Mouse (Mus musculus): ENCODE measurements at regions not wholly inside any gene's neighbourhood (a gene's known extent, or its start where the extent isn't known, plus 50 kb on each side); places are given as distances from the start of the nearest gene placed in this dataset.

DNA sequence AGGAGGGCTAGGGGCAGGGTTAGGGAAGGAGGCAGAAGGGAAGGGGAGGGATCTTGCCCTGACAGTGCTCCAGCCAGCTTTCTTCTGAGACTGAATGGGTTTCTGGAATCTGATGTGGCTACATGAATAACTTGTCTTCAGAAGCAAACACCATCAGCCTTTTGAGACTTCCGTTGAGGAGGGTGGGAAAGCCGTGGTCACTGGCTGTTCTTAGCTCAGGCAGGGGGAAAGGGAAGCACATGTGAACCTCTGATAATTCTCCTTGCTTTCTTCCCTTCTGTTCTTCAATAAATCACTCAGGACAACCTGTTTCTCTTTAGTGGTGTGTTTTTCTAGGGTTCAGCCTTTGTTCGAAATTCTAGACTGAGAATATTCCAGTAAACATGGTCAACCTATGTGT is 148.9 kb downstream of the Bcl11a start:
- no peak for DNase-seq (ENCODE audit: extremely low read depth, insufficient read length, low spot score)

DNA sequence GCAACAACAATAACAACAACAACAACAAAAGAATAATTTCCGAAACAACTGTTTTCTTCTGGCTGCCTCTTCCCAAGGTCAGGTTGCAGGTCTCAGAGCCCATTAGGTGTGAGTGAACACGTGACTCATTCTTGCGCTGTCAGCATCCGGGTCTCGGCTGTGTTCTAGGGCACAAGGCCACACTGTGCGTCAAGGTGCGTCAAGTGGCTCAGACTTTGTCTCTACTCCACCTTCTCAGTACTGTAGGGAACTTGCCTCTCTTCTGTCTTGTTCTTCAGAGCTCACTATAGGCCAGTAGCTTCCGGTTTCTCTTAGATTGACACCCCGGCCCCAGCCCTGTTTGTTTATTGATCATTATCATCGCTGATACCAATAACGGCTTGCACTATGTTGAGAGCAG is 155.5 kb downstream of the Bcl11a start:
- DNase-seq (ENCODE audit: extremely low read depth, insufficient read length, low spot score) = no peak

DNA sequence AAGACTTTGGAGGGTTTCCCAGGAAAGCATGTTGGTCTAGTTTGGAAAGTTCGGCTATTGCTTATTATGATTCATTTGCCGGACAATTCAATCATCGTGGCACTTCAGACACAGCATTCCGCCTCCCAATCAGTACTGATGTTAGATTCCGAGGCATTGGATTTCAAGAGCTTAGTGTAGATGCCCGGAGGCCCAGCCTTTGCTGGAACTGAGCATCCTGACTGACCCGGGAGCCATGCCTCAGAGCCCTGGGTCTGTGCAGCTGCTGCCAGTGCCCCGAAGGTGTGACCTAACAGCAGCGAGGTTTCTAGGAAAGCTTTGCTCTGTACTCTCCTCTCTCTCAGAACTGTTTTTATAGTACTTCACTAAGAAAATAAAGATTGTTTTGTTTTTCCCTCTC is 156.0 kb downstream of the Bcl11a start:
- no peak for DNase-seq (ENCODE audit: extremely low read depth, insufficient read length, low spot score)

DNA sequence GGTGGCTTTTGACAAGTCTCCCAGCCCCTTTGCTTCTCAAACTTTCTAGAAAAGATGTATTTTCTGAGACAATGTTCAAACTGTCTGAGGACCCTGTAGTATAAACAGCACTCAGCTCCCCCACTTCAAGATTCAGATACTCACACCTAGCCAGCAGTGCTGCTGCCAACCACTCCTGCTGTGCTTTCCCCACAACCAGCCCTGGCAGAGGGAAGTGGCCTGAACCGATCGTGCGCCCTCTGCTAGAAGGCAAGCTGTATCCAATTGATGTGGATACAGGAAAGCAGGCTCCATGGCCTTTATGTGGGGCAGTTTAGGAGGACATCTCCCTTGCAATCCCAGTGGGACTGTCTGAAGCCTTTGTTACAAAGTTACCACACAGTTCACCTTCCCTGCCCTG is 156.6 kb downstream of the Bcl11a start:
- no peak for DNase-seq (ENCODE audit: extremely low read depth, insufficient read length, low spot score)

DNA sequence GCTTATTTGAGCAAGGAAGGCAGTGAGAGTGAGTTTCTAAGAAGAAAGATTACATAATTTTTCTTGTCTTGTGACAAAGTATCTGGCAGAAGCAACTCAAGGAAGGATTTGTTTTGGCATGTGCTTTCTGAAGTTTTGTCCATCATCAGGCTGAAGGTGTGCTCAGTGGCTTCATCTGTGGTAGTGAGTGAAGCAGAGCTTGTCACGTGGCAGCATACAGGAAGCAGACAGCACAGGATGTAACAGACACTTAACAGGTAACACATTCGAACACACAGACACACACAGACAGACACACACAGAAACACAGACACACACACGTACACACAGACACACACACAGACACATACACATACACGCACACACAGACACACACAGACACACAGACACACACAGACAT is 157.5 kb downstream of the Bcl11a start:
- no peak for DNase-seq (ENCODE audit: extremely low read depth, insufficient read length, low spot score)

DNA sequence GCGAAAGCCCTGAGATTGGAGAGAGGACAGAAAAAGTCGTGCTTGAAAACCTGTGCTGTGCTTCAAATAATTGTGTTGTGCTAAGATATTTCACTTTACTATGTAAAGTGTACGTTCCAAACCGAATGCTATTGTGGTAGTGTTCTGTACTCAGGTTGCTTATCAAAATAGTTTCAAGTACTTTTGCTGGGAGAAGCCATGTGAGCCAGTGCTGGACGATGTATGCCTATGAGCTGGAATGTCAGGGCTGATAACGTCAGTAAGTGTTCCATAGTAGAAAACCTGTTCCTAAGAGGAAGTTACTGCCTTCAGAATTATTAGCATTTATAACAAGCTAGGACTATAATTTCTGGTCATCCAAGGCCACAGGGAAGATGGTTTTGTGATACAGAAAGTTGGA is 161.8 kb downstream of the Bcl11a start:
- DNase-seq (ENCODE audit: extremely low read depth, insufficient read length, low spot score) = no peak

DNA sequence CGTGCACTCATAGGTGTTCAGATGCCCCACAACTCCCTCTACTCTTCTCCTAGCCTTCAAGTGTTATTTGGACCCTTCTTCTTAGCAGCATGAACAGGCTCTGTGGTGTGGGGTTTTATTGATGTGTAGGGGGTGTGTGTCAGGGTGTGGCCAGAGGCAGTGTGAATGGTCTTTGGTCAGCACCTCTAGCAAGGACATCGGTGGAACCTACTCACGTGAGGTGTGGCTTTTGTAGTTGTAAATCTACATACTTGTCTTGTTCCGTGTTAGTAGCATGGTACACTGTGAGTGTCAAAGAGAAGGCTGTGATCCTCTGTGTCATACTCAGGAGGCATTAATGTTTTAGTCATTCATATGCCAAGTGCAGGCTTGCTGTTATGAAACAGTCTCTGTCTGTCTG is 164.2 kb downstream of the Bcl11a start:
- no peak for DNase-seq (ENCODE audit: extremely low read depth, insufficient read length, low spot score)

DNA sequence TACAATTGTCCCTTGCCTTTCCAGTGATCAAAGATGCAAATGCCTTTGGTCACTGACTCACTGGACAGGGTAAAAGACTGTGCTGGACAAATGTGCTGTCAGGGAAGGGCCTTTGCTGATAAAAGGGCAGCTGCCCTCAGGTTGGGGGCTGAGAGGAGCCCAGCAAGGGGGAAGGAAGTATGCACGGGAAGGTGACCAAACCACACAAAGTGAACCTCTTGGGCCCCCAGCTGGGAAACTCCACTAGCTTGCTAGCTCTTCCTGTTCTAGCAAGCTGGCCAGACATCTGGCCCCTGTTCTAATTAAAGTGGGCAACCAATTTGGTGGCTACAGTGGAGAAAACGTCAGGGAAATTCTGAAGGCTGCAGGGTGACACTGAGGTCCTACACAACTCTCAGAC is 165.0 kb downstream of the Bcl11a start:
- DNase-seq (ENCODE audit: extremely low read depth, insufficient read length, low spot score) = no peak

DNA sequence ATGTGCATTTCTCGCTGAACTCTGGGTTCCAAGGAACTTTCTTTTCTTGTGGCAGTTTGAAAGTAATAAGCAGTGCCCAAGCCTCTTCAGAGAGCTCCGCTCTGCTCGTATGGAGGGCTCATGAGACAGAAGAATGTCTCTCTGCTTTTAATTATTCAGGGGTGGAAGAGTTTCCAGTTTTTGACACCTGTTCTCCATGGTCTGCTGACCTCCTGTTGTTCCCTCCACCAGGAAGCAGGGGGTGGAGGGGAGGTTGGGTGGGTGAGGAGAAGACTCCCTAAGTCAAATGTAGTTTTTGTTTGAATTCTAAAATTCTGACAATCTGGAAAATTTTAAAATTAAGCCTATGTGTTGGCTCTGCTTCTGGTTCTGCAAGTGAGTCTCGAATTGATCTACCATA is 167.5 kb downstream of the Bcl11a start:
- DNase-seq (ENCODE audit: extremely low read depth, insufficient read length, low spot score) = no peak

DNA sequence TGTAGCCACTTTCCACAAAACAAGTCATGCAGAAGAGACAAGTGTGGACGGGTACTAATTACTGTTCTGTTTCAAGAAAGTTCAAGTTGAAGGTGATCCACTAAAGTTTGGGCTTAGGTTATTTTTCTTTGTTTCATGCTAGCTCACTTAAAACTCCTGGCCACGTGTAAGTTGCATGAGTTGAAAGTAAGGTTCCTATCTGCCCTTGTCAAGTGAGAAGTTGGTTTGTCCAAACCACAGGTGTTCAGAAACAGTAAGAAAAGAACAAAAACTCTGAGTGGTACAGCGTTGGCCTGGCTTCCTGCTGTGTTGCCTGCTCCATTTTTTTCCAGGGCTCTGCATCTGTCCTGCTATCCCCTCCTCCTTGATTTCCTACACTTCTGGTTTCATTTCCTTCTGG is 168.5 kb downstream of the Bcl11a start:
- no peak for DNase-seq (ENCODE audit: extremely low read depth, insufficient read length, low spot score)

DNA sequence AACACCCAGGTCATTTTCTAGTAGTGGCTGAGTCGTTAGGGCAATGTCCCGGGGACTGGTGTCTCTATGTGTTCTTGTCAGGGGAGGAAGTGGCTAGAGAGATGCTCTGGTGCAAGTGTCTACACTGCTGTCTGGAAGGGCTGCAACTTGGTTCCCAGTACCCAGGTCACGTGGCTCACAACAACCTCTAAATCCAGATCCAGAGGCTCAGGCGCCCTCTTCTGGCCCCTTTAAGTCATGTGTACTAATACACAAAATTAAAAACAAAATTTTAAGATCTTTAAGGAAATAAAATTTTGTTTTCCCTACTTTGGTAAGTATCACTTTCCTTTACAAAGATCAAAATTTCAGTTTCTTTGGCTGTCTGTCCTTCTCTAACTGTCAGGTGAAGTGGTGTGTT is 169.4 kb downstream of the Bcl11a start:
- no peak for DNase-seq (ENCODE audit: extremely low read depth, insufficient read length, low spot score)

DNA sequence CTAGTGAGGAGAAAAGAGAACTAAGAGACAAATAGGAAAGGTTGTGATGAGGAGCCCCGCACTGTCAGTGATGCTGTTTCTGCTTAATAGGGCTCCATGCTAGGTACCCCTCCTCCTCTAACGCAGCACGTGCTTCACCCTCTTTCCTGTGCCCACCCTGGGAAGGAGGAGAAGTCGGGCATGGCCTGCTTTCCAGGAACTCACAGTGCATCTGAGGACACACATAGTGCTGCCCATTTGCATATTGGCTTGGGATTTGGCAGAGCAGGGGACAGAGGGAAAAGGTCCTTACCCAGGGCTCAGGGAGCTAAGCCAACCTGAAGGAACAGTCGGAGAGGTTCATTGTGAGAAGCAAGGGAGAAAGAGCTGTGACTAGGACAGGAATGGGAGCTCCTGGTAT is 173.7 kb downstream of the Bcl11a start:
- no peak for DNase-seq (ENCODE audit: extremely low read depth, insufficient read length, low spot score)

DNA sequence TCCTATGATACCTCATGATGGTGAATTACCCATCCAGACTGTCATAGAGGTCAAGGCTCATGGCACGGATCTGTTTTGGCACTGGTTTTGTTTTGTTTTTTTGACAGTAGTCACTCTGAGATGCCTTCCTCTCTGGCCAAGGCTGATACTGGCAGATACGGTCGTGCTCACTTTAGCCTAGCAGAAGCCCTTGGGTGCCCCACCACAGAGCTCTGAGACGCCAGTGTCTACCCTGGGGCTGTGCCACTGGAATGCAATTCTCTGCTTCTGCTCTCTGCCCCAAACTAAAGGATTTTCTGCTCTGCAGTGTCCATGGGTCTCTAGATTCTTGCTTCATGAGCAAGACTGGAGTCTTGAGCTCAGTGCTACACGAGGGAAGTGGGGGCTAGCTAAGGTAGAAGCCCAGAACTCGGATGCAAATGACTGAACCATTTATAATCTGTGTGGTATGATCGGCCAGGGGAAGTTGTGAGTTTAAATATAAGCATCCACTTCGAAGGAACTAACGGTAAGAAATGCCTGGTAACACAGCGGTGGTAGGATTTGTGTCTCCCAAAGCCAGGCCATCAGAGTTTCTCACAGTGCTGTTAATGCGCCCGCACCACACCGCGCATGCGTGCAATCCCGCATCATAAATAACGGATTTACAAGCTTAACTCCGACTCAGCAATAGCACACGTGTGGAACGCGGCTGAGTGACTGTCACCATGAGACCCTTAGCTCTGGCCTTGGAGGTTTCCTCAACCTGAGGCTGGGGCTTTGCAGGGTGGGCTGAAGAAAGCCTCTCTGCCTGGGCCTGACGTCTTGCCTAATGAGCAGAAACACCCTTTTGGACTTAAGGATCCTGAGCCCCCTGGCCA is 177.6 kb downstream of the Bcl11a start:
- no peak for DNase-seq (ENCODE audit: extremely low read depth, insufficient read length, low spot score)

DNA sequence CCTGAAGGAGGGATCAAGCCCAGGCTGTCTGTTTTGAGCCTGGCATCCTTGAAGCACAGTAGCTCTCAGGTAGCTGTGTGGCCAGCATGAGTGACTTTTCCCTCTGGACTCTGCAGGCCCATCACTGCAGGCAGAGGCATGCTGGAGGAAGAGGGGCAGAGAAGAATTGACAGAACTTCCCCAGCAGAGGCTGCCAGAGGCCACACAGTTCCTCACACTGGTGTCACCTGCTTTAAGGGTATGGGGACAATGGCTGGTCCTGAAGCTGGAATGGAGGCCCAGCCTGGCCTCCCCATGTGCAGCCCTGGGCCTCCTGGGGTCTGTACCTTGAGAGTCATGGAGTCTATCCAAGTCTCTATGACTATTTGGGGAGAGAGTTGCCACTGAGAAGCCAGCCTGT is 179.9 kb downstream of the Bcl11a start:
- no peak for DNase-seq (ENCODE audit: extremely low read depth, insufficient read length, low spot score)

DNA sequence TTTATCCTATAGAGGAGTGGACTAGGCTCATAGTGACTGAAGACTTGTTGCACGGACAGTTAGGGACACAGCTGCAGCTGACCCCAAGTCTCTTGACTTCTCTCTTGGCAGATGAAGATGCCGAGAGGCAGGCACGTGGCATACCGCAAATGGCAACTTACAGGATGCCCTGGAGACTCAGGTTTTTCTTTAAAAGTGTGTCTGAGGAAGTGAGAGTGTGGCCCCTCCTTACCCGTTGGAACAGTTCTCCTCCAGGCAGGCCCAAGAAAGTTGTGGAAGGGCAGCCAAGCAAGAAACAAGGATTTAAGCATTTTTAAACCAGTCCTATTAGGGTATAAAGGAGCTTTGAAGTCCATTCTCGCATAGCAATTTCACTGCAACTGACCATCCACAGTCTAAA is 180.5 kb downstream of the Bcl11a start:
- no peak for DNase-seq (ENCODE audit: extremely low read depth, insufficient read length, low spot score)

DNA sequence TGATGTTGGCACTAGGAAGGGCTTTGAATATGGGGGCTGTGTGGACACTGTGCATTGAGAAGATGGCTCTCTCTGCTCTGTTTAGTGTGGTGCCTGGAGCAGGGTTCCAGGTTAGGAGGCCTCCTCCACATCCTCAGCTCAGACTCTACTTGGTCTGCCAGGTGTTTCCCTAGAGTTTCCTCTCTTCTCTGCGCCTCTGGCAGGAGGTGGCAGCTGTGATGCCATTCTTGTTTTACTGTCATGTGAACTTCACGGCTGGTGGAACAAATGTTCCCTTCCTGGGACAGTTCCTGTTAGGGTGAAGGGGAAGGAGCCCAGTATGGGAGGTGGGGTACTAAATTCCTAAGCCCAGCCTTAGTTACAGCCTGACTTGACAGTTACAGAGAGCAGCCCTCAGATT is 181.8 kb downstream of the Bcl11a start:
- DNase-seq (ENCODE audit: extremely low read depth, insufficient read length, low spot score) = no peak

DNA sequence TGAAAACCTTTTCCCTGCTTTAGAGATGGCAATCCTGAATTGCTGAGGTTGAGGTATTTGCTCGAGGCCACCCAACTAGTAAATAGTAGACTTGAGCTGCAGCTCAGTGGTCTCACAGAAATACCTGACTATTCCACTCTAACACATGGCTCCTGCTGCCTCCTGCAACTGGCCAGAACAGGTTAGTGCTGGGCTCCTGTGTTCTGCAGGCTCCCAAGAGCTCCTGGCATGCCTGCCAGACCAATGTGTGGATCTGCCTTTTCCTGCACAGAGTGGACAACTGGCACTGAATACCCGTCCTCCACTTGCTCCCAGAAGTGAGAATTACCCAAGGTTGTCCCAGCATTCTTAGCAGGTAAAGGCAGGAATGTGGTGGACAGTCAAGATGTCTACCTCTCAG is 191.2 kb downstream of the Bcl11a start:
- no peak for DNase-seq (ENCODE audit: extremely low read depth, insufficient read length, low spot score)

DNA sequence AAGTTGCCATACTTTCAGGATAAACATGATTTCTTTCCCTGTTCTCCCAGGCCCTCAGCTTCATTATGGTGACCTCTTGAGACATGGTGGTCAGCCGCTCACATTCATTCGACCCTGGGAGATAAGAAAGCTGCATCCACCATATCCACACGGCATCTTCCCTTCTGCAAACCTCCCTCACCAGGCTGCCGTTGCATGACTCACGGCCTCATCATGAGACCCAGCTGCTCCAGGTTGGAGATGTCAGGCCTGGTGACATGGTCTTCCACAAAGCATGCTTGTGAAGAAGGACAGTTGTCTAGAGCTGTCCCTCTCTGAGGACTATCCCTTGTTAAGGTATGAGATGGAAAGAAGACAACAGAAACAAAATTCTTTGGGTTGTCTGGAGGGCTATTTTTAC is 203.8 kb downstream of the Bcl11a start:
- DNase-seq (ENCODE audit: extremely low read depth, insufficient read length, low spot score) = no peak

DNA sequence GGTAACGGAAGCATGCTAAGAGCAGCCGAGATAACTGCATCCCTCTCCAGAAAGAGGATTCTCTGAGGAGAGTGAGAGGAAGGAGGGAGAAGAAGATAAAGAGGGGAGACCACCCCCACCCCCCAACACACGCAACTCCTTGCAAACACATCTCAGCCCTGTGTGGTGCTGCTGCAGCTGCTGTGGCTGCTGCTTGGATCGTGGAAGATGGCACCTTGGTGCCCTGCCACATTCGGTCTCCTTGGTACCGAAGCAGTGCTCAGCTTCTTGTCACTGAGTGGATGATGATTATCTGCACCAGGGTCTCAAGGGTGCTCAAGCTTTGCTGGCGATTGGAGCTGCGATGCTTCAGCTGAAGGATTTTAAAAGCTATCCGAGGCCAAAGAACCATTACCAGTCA is 204.7 kb downstream of the Bcl11a start:
- DNase-seq (ENCODE audit: extremely low read depth, insufficient read length, low spot score) = no peak

DNA sequence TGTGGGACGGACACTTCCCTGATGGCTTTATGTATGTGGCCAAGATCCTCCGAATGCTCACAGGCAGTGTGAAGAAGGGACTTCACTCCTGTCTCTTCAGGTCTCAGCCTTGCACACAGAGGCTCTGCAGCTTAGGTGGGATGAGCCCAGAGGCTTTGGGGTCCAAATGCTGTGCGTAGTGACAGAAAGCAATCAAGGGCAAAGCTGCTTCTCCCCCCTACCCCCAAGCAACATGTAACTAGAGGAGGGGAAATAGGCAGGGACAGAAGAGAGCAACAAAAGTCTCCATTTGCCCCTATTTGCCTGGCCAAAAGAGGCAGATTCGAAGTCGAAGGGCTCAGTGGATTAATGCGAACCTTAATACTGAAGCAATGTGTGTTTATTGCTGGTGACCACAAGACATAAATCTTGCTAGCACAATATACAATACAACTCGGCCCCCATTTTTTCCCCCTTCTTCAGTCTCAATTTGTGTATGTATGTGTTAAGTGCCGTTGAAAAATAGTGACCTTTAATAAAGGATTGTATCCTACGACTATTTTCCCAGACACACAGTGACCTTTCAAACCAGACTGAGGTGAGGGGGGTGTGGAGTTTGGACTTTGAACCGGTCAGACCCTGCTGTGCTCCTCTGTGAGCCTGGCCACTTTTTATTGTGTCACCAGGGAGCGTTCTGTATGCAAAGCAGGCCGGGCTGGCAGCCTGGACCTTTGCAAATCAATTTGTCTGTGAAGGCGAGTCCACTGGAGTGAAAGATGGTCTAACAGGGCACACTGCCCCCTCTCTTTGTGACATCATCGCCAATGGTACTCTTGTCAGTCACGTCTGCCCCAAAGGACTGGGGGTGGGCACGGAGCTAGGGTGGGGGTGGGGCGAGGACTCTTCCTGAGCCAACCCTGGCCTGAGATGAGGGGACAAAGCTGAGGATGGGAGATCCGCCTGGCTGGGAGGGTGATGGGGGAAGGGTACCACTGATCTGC is 208.6 kb downstream of the Bcl11a start:
- no peak for DNase-seq (ENCODE audit: extremely low read depth, insufficient read length, low spot score)

DNA sequence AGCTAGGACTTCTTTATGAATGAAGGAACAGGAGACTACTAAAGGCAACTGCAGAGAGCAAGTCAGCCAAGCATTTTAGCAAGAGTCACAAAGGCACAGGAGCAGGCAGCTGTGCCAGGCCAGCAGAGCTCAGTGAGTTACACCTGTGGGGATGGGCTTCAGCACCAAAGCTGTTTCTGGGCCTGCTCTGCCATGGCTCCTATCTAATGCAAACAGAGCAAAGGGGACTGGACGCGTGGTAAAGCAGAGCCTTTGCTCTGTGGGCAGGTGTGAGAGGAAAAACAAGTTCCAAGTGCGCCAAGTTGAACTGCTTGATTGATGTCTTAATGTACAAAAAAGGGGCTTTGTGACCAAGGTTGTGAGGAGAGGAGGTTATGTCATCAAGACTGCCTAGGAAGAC is 215.4 kb downstream of the Bcl11a start:
- no peak for DNase-seq (ENCODE audit: extremely low read depth, insufficient read length, low spot score)
